Mouse (Mus musculus) gastrocnemius, postnatal 4 days (tissue): ENCODE data around the gene Amd1. TPM values are rescaled to one million over a fixed set of nuclear protein-coding genes. Genes with fewer than 3 reads are reported as not detected.

Source experiments
- DNase-seq, 2 experiments: peaks; one replicate each; pipeline ENCODE4 v3.0.0; 2021 to 2022; ENCODE audit warnings: low spot score in 2 of 2, mixed read lengths in 2 of 2
- total RNA-seq, 2 experiments: library from RNA; stranded (reverse); gene quantifications; 2 replicates each; pipeline ENCODE4 v1.2.3; 2021

The Amd1 gene
- total RNA-seq, 2 experiments from 2014 or later = 21.0 to 23.1 TPM

DNA sequence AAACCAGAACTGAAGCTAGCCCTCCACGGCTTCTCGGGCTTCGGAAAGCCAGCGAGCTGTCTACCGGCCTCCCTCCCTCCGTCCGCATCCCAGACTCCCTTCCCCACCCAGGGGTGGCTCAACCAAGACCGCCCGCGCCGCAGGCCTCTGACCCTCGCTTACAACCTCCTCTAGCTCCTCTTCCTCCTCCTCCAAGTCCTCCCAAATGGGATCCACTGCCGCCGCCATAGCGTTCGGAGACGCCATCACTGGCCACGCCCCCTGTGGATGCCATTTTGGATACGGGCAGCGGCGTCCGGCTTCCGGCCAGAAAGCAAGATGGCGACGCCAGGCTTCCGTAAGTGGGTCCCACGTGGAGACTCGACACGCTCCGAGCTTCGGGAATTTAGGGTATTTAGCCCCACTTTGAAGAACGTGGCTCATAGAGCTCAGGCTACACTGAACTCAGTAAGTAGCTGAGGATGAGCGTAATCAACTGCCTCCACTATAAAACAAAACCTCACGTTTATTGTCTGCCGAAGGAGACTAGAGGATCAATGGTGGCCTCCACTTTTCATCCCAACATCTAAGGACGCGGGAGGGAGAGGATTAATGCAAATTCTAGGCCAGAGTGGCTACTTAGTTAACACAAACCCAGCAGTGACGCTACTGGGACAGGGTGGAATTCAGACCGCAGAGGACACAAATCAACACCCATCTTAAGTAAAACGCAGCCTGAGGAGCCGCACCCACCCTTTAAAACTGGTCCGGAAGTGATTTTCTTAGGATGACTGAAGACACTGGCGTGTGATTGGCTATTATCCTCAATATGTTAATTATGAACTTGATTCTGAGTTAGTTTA lies 44.4 kb downstream of the Amd1 start, which contains the start of gene Gtf3c6:
Gene Gtf3c6 (minus strand): TSS at position 695 of the 842 bp plus-strand sequence.
- DNase-seq = peak; percentile 92 to 96

DNA sequence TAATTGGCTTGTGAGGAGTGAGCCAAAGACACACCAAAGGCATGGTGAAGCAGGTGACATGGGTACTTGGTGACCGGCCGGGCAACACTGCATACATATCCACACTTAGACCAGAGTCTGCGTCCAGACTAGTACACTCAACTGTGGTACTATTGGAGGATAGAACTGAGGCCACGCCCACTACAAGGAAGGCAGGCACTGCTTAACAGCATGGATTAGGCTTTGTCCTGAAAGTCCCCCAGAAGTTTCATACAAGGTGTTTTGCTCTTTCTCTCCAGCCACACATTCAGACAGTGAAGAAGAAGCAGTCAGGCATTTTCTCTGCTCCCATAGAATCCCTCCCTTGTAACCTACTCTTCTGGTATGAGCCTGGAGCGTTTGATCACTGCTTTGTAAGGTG lies 45.3 kb downstream of the Amd1 start:
- peak in 1 of 2 experiments; percentile 46 for DNase-seq

DNA sequence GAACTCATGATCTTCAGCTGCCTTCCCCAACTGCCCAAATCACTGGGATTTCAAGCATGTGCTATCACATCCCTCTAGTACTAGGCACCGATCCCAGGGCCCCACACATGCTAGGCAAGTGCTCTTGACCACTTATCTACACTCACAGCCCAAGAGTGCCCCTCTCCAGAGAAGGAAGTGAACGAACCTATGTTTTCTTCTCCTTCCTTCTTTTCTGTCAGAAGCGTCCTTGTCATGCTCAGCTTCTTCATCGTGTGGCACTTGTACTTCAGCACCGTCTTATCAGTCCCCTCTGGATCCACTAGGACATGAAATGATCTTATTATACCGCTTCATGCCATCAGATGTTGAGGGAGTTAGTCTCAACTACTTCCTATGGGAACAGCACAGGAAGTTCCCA lies 51.0 kb downstream of the Amd1 start:
- DNase-seq = no peak

DNA sequence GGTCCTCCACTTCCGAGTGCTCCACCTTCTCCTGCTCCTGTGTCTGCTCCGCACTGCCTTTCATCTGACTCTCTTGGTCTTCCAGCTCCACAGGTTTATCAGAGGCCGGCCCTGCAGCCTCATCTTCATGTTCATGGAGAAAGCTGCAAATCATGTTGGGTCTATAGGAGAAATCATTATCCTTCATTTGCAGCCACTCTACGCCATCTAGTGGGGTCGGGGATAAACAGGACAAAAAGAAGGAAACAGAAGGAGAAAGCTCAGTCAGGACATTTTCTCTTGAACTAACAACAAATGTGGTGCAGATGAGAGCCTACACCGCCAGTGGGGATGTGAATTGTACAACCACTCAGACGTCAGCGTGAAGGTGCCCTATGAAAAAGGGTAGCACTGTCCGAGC lies 52.4 kb downstream of the Amd1 start:
- no peak for DNase-seq

DNA sequence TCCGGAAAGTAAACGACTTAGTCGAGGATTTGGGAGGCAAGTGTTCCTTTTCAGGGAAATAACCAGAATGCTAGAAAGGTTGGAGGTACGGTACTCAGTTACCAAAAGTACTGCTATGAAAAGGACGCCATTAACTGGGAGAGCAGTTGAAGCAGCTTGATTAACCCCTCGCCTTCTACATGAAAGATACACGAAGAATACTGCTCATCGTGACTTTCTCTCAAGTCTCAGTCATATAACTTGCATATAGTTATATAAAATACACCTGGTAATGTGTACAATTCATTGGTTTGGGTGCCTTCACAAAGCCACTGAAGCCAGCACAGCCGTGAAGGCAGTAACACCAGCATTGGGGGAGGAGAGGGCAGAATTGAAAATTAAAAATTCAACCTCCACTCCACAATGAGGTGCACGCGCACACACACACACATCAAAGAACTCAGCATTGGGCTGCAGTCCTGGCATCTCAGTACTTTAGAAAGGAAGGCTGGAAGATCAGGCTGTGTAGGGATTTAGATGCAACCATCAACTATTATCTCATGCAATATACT lies 54.7 kb downstream of the Amd1 start:
- DNase-seq = no peak

DNA sequence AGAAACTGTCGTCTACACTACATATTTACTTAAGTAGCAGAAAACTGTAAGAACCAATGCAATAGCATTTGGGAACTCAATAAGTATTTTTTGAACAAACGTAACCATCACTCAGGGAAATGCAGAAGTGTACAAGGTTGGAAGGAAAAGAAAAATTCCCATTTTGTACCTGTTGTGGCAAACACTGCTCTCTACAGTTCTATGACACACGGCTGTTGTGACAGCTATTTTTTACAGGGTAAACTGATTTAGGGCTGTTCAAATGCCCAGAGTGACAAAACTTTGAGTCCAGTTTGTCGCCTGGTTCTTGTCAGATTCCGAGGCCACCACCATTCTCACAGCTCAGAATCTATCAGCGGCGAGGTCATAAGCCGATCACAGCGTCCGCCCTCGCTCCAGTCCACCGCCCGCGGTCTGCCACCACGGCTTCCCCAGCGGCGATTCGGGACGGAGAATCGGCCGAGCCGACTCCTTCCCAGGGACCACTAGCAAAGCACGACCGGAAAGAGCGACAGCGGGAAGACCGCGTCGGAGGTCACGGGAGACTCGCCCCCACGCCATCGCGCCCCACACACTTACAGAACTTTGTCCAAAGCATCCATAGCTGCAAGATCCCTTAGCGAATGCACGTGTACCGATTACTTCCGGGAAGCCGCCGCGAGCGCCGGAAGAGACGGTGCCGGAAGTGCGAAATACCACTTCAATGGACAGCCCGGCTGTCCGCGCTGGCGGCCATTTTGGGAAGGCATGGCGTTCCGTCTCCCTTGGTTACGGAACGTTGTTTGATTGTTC lies 55.4 kb downstream of the Amd1 start, which contains the start of gene Rpf2:
Gene Rpf2 (minus strand): TSS at position 663 of the 792 bp plus-strand sequence.
- DNase-seq = peak; percentile 55 to 79

DNA sequence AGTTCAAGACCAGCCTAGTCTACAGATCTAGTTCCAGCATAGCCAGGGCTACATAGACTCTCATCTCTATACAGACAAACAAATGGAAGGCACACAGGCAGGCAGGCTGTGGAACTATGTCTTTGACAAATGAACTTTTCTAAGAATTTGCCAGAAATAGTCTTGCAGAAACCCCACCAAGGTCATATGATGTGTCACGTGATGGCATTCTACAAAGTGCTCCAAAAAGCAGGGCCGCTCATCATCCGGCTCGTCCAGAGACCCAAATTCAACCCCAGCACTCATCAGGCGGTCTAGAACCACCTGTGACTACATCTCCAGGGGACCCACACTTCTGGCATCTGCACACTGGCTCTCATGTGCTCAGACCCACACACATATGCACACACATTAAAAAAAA lies 64.2 kb downstream of the Amd1 start:
- DNase-seq = no peak

Other genes starting within 250 kb of the Amd1 start
- gene Slc16a10, start 159.9 kb downstream of the Amd1 start, total RNA-seq = 10 to 100 TPM; 19.4 to 20.4 TPM
- 10 to 100 TPM; 15.2 to 17.1 TPM for gene Rpf2, start 55.1 kb downstream of the Amd1 start, total RNA-seq
- gene Gtf3c6, start 44.1 kb downstream of the Amd1 start, total RNA-seq = 10 to 100 TPM; 26.1 to 31.3 TPM
- 10 to 100 TPM in 1 of 2 experiments, 1 to 10 TPM in 1; 8.7 to 10.3 TPM for gene Cdk19, start 37.4 kb upstream of the Amd1 start, total RNA-seq